Mouse (Mus musculus) MEL (cell line): ENCODE measurements around the gene Coasy. TPM values are rescaled to one million over a fixed set of nuclear protein-coding genes. Genes with fewer than 3 reads are reported as not detected.

ENCODE experiments used
- DNase-seq: peaks from one replicate; pipeline ENCODE4 v3.0.0; 2011; ENCODE audit warnings: low read depth, low spot score
- H3K27ac ChIP-seq: 2 replicates; pipeline ENCODE4 v1.5.1; 2012; ENCODE audit warnings: low read depth, mild to moderate bottlenecking, control low read depth, low read length, moderate library complexity; ENCODE audit not compliant: control insufficient read depth
- H3K27me3 ChIP-seq, 2 experiments: fragments of 150-350 bp in 1 of 2; sonication (generic) in 1 of 2; 2 replicates each; pipeline ENCODE4 v1.6.1; 2012; ENCODE audit warnings: low read length in 2 of 2, mild to moderate bottlenecking in 2 of 2, improper control_type of control experiment in 1 of 2, moderate library complexity in 1 of 2; ENCODE audit not compliant: insufficient read depth in 2 of 2, control insufficient read depth in 1 of 2
- H3K36me3 ChIP-seq, 2 experiments: 2 replicates each; pipeline ENCODE4 v1.6.1; 2012 to 2014; ENCODE audit warnings: low read length in 2 of 2, improper control_type of control experiment in 1 of 2, inconsistent platforms in 1 of 2, mild to moderate bottlenecking in 1 of 2; ENCODE audit not compliant: insufficient read depth in 2 of 2, control insufficient read depth in 1 of 2
- H3K4me1 ChIP-seq, 2 experiments: fragments of 150-350 bp in 1 of 2; sonication (generic) in 1 of 2; 2 replicates each; pipeline ENCODE4 v1.6.1; 2012; ENCODE audit warnings: low read length in 2 of 2, improper control_type of control experiment in 1 of 2, mild to moderate bottlenecking in 1 of 2; ENCODE audit not compliant: insufficient read depth in 2 of 2, control insufficient read depth in 1 of 2
- H3K4me3 ChIP-seq, 2 experiments: fragments of 150-350 bp in 1 of 2; sonication (generic) in 1 of 2; 2 replicates each; pipeline ENCODE4 v1.5.1; 2012; ENCODE audit warnings: low read depth in 2 of 2, low read length in 2 of 2, mild to moderate bottlenecking in 2 of 2, moderate library complexity in 2 of 2, control low read depth in 1 of 2, improper control_type of control experiment in 1 of 2; ENCODE audit not compliant: control insufficient read depth in 1 of 2, insufficient read depth in 1 of 2
- H3K79me2 ChIP-seq: 2 replicates; pipeline ENCODE4 v1.6.1; 2012; ENCODE audit warnings: mild to moderate bottlenecking, low read length, moderate library complexity; ENCODE audit not compliant: control insufficient read depth, poor library complexity, insufficient read depth
- H3K9ac ChIP-seq: 2 replicates; pipeline ENCODE4 v1.6.1; 2012; ENCODE audit warnings: low read depth, mild to moderate bottlenecking, control low read depth, low read length, moderate library complexity; ENCODE audit not compliant: control insufficient read depth, poor library complexity, severe bottlenecking
- H3K9me3 ChIP-seq: fragments of 150-350 bp; sonication (generic); replicated peaks from 2 replicates; pipeline ENCODE4 v1.6.1; 2012; ENCODE audit warnings: mild to moderate bottlenecking, low read length, improper control_type of control experiment, moderate library complexity; ENCODE audit not compliant: insufficient read depth
- BHLHE40 ChIP-seq: IDR thresholded peaks from 2 replicates; pipeline ENCODE4 v1.6.1; 2012; ENCODE audit warnings: low read depth, mild to moderate bottlenecking, inconsistent platforms, low read length, improper control_type of control experiment, borderline replicate concordance
- CHD1 ChIP-seq: IDR thresholded peaks from 2 replicates; pipeline ENCODE4 v1.6.1; 2012; ENCODE audit warnings: low read depth, mild to moderate bottlenecking, inconsistent platforms, low read length, improper control_type of control experiment
- CTCF ChIP-seq, 3 experiments: IDR thresholded peaks in 2 of 3; conservative IDR thresholded peaks in 1 of 3; 2 replicates each; pipeline ENCODE4 v1.5.1; 2011 to 2012; ENCODE audit warnings: low read length in 3 of 3, low read depth in 2 of 3, mild to moderate bottlenecking in 2 of 3, improper control_type of control experiment in 1 of 3, inconsistent platforms in 1 of 3, mixed read lengths in 1 of 3, moderate library complexity in 1 of 3; ENCODE audit not compliant: control insufficient read depth in 1 of 3, insufficient read depth in 1 of 3, poor library complexity in 1 of 3, severe bottlenecking in 1 of 3
- E2F4 ChIP-seq: IDR thresholded peaks from 2 replicates; pipeline ENCODE4 v1.6.1; 2011; ENCODE audit warnings: low read depth, low read length, improper control_type of control experiment, borderline replicate concordance
- EP300 ChIP-seq, 2 experiments: IDR thresholded peaks; 2 replicates each; pipeline ENCODE4 v1.6.1; 2011; ENCODE audit warnings: improper control_type of control experiment in 2 of 2, low read length in 2 of 2, low read depth in 1 of 2, mild to moderate bottlenecking in 1 of 2
- ETS1 ChIP-seq: IDR thresholded peaks from 2 replicates; pipeline ENCODE4 v1.6.1; 2012; ENCODE audit warnings: low read depth, mild to moderate bottlenecking, inconsistent platforms, low read length, improper control_type of control experiment, moderate library complexity
- GATA1 ChIP-seq: IDR thresholded peaks from 2 replicates; pipeline ENCODE4 v1.6.1; 2011; ENCODE audit warnings: low read depth, low read length, improper control_type of control experiment
- HCFC1 ChIP-seq: IDR thresholded peaks from 2 replicates; pipeline ENCODE4 v1.6.1; 2012; ENCODE audit warnings: low read depth, mild to moderate bottlenecking, inconsistent platforms, low read length, improper control_type of control experiment, moderate library complexity
- KAT2A ChIP-seq: conservative IDR thresholded peaks from 2 replicates; pipeline ENCODE4 v1.6.1; 2012; ENCODE audit warnings: low read depth, low read length, improper control_type of control experiment, inconsistent platforms
- MAFK ChIP-seq: IDR thresholded peaks from 2 replicates; pipeline ENCODE4 v1.6.1; 2011; ENCODE audit warnings: low read depth, mild to moderate bottlenecking, low read length, improper control_type of control experiment, borderline replicate concordance
- MAX ChIP-seq: IDR thresholded peaks from 2 replicates; pipeline ENCODE4 v1.6.1; 2011; ENCODE audit warnings: low read length, improper control_type of control experiment
- MYC ChIP-seq: IDR thresholded peaks from 2 replicates; pipeline ENCODE4 v1.6.1; 2011; ENCODE audit warnings: low read depth, mild to moderate bottlenecking, low read length, improper control_type of control experiment, moderate library complexity
- POLR2A ChIP-seq, 2 experiments: IDR thresholded peaks; 2 replicates each; pipeline ENCODE4 v1.6.1; 2011 to 2012; ENCODE audit warnings: low read length in 2 of 2, mild to moderate bottlenecking in 2 of 2, control low read depth in 1 of 2, improper control_type of control experiment in 1 of 2, low read depth in 1 of 2, moderate library complexity in 1 of 2; ENCODE audit not compliant: control insufficient read depth in 1 of 2, insufficient read depth in 1 of 2, poor library complexity in 1 of 2
- POLR2AphosphoS2 ChIP-seq: IDR thresholded peaks from 2 replicates; pipeline ENCODE4 v1.6.1; 2011; ENCODE audit warnings: low read length, improper control_type of control experiment
- POLR2AphosphoS5 ChIP-seq: IDR thresholded peaks from 2 replicates; pipeline ENCODE4 v1.6.1; 2012; ENCODE audit warnings: low read depth, borderline replicate concordance, mild to moderate bottlenecking, inconsistent platforms, low read length, moderate library complexity, mixed read lengths
- RAD21 ChIP-seq: IDR thresholded peaks from 2 replicates; pipeline ENCODE4 v1.6.1; 2011; ENCODE audit warnings: mild to moderate bottlenecking, low read depth, low read length, improper control_type of control experiment
- RCOR1 ChIP-seq: IDR thresholded peaks from 2 replicates; pipeline ENCODE4 v1.6.1; 2012; ENCODE audit warnings: low read depth, mild to moderate bottlenecking, inconsistent platforms, low read length, improper control_type of control experiment
- TAL1 ChIP-seq: IDR thresholded peaks from 2 replicates; pipeline ENCODE4 v1.6.1; 2012; ENCODE audit warnings: mild to moderate bottlenecking, inconsistent platforms, low read length, moderate library complexity, mixed read lengths
- USF1 ChIP-seq: IDR thresholded peaks from 2 replicates; pipeline ENCODE4 v1.6.1; 2014; ENCODE audit warnings: low read depth, mild to moderate bottlenecking, inconsistent platforms, low read length, improper control_type of control experiment, moderate library complexity
- USF2 ChIP-seq, 2 experiments: IDR thresholded peaks; 2 replicates each; pipeline ENCODE4 v1.6.1; 2011 to 2012; ENCODE audit warnings: improper control_type of control experiment in 2 of 2, low read length in 2 of 2, borderline replicate concordance in 1 of 2, inconsistent platforms in 1 of 2, low read depth in 1 of 2, mild to moderate bottlenecking in 1 of 2; ENCODE audit not compliant: insufficient read depth in 1 of 2
- ZKSCAN1 ChIP-seq: IDR thresholded peaks from 2 replicates; pipeline ENCODE4 v1.6.1; 2012; ENCODE audit warnings: low read depth, mild to moderate bottlenecking, inconsistent platforms, low read length, improper control_type of control experiment, moderate library complexity
- ZMIZ1 ChIP-seq: IDR thresholded peaks from 2 replicates; pipeline ENCODE4 v1.6.1; 2012; ENCODE audit warnings: low read depth, mild to moderate bottlenecking, inconsistent platforms, low read length, improper control_type of control experiment, moderate library complexity
- ZNF384 ChIP-seq: IDR thresholded peaks from 2 replicates; pipeline ENCODE4 v1.6.1; 2012; ENCODE audit warnings: low read depth, mild to moderate bottlenecking, inconsistent platforms, low read length, improper control_type of control experiment
- polyA plus RNA-seq, 2 experiments: library from polyadenylated mRNA; stranded (reverse) in 1 of 2; unstranded in 1 of 2; fragments of >175 nt in 1 of 2; fragments of >200 nt in 1 of 2; gene quantifications; 2 replicates each; pipeline versions ENCODE4 v1.2.1 to v1.2.4; 2012; ENCODE audit warnings: low replicate concordance in 2 of 2, low read depth in 1 of 2; ENCODE audit not compliant: insufficient read length in 2 of 2, insufficient read depth in 1 of 2, missing spikeins in 1 of 2
- total RNA-seq: library from RNA; depleted of rRNA; stranded (reverse); fragments of 300-350 nt; gene quantifications from 2 replicates; pipeline ENCODE4 v1.2.3, GENCODE M21; 2012

The Coasy gene
- total and polyA plus RNA-seq, 3 experiments: 34.8 to 44.2 TPM; not detected in 1

- Histone ChIP-seq H3K79me2 (no peaks in the 10 kb centered on the region), H3K4me3 (no peak overlapping the region), H3K27me3 (no peaks in the 10 kb centered on the region), H3K36me3 (peaks cover 0 to 16% of the 10 kb centered on the region in 2 experiments; a peak in 2 of 4 replicates), H3K4me1 (peaks cover 12 to 21% of the 10 kb centered on the region in 2 experiments), H3K9ac (no peak overlapping the region), H3K27ac (no peak overlapping the region), H3K9me3 (no peaks in the 10 kb centered on the region)
- DNase-seq: no peak
- TF ChIP-seq CHD1: no peak
- TF ChIP-seq USF1: no peak
- no peak for TF ChIP-seq TAL1
- TF ChIP-seq USF2 (IDR thresholded peaks at IDR 0.05; ENCODE audit: borderline replicate concordance in 1 of 2, insufficient read depth in 1 of 2, low read depth in 1 of 2, low read length in 2 of 2): no peak
- TF ChIP-seq RCOR1: no peak
- no peak for TF ChIP-seq ETS1
- no peak for TF ChIP-seq KAT2A
- no peak for TF ChIP-seq E2F4
- no peak for TF ChIP-seq POLR2AphosphoS5
- TF ChIP-seq GATA1: no peak
- no peak for TF ChIP-seq ZNF384
- TF ChIP-seq ZMIZ1: no peak
- TF ChIP-seq HCFC1: no peak
- no peak for TF ChIP-seq ZKSCAN1
- TF ChIP-seq RAD21: no peak
- TF ChIP-seq POLR2AphosphoS2: no peak
- no peak for TF ChIP-seq MAFK
Observed at GRCm38 (mm10) chr11:101060126-101060525, 22.2 kb upstream of the Coasy start.

- Histone ChIP-seq H3K9ac (no peak overlapping the region), H3K9me3 (no peaks in the 10 kb centered on the region), H3K4me3 (no peak overlapping the region), H3K79me2 (no peaks in the 10 kb centered on the region), H3K27ac (no peak overlapping the region), H3K27me3 (no peaks in the 10 kb centered on the region), H3K4me1 (peaks cover 12 to 21% of the 10 kb centered on the region in 2 experiments), H3K36me3 (peaks cover 0 to 16% of the 10 kb centered on the region in 2 experiments; a peak in 2 of 4 replicates)
- TF ChIP-seq BHLHE40 (no peak), RCOR1 (no peak), POLR2AphosphoS2 (no peak), CTCF (IDR thresholded peaks at IDR 0.05 in 2 of 3, conservative IDR thresholded peaks at IDR 0.05 in 1 of 3; ENCODE audit: control insufficient read depth in 1 of 3, insufficient read depth in 1 of 3, low read depth in 2 of 3, low read length in 3 of 3, poor library complexity in 1 of 3, severe bottlenecking in 1 of 3) (no peak), RAD21 (no peak), MYC (no peak), EP300 (IDR thresholded peaks at IDR 0.05; ENCODE audit: low read depth in 1 of 2, low read length in 2 of 2) (no peak), MAX (no peak), ZKSCAN1 (no peak), POLR2A (IDR thresholded peaks at IDR 0.05; ENCODE audit: control insufficient read depth in 1 of 2, insufficient read depth in 1 of 2, low read depth in 1 of 2, low read length in 2 of 2, poor library complexity in 1 of 2) (no peak), MAFK (no peak), ZNF384 (no peak)
- DNase-seq: no peak
Observed at GRCm38 (mm10) chr11:101061049-101061448, 21.3 kb upstream of the Coasy start.
